Mouse (Mus musculus) WW6 (cell line): ENCODE results near the gene Npsr1.

Experiments
- DNase-seq: peaks from one replicate; pipeline ENCODE4 v3.0.0-alpha.2; 2013; ENCODE audit warnings: low read depth, low spot score

The Npsr1 gene

DNA sequence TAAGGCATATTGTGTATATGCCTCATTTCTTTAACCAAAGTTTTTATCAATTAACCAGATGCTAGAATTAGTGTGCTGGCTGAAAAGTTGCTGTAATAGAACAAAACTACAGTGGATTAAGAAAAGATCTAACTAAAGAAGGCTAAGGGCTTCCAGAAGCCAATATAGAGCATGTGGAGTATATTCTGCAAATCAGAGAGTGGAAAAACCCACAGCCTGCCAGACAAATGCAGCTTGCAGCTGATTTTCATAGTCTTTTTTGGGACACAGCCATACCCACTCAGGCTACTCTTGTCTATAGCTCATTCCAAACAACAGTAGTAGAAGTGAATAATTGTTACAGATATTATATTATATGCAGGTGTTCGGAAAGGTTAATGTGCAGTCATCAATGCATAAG lies 138.7 kb downstream of the Npsr1 start:
- no peak for DNase-seq

DNA sequence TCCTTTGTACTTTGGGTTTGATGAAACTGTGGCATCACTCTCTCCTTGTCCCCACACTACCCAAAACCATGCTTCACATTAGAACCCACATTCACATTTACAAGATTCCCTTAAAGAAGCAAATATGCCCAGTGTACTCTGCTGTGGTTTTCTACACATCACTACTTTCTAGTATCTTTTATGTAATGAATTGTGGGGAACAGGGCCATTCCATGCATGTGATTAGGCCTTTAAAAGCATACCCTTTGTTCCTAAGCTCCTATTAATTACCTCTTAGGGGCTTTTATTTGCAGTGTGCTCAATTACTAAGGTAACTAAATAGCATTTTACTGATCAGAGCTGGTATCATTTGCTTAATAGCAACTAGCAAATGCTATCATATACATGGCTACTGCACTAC lies 149.8 kb downstream of the Npsr1 start:
- DNase-seq: no peak

DNA sequence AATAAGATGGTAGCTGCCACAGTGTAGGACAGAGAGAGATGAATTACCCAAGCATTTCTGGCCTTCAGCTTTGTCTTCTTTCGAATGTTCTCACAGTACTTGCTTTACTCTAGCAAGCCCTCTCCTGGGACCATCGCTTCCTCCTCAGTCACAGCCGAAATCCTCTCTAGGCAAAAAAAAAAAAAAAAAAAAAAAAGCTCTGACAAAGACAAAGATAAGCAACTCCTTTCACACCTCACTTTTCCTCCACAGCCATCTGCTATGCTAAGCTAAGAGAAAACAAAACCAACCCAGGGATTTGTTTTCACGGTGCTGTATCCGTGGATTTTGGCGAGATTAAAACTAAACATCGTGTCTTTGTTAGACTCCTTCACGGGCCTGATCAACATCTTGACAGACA lies 156.4 kb downstream of the Npsr1 start:
- DNase-seq: no peak

DNA sequence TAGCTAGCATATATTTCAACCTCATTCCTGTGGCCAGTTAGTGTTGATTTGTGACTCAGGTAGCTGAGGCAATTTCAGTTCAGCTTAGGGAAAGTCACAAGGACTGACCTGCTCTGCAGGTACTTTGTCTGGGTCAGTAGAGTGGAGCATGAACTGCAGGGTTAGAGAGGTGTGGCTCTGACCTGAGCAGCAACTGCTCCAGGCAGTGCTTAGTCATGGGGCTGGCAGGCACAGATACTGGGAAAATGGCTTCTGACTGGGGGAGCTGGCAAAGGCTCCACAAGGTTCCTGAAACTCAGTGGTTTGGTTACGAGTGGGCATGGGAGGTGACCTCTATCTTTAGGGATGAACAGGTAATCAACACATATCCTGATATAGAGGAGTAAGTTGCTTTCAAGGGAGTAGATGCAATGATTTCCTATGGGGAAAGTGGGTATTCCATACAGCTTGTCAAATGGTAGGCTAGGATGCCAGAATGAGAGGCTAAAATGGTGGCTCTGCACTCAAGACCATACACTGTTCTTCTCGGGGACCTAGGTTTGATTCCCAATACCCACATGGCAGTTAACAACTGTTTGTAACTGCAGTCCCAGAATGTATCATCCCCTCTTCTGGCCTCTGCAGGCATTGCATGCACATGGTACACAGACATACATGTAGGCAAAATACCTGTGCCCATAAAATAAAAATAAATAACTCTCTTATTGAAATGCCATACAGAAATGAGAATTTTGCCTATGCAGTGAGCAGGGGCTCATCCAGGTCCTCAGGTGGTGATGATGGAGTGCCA lies 182.9 kb downstream of the Npsr1 start:
- DNase-seq: no peak

DNA sequence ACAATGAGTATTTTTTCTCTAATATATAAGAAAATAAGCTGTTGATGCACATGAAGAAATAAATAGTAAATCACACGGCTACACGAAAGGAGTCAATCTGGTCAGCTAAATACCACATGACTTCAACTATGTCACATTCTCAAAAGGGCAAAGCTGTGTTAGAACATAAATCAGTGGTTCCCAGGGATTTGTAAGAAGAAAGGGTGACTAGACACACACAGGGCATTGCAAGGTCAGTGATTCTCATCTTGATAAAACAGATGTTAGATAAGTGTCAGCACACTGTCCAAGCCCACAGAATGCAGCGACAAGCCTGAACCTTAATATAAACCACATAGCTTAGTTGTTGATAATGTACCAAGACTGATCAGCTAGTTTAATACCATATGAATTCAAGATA lies 184.8 kb downstream of the Npsr1 start:
- DNase-seq: no peak

DNA sequence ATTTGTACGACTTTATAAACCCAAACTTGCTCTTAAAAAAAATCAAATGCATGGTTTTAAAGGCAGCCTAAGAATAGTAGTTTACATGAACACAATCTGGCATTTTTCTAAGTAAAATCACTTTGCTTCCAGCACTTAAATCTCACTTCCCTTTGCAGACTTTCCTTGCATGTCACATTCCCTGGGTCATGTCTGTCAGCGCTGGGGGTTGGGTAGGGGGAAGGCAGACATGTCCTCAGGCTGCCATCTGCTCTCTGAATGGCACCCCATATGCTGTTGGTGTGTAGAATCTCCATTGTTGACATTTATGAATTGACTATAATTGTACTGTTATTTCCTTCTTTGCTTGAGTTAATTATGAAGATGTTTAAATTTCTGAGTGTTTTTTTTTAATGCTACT lies 185.3 kb downstream of the Npsr1 start:
- DNase-seq: no peak

DNA sequence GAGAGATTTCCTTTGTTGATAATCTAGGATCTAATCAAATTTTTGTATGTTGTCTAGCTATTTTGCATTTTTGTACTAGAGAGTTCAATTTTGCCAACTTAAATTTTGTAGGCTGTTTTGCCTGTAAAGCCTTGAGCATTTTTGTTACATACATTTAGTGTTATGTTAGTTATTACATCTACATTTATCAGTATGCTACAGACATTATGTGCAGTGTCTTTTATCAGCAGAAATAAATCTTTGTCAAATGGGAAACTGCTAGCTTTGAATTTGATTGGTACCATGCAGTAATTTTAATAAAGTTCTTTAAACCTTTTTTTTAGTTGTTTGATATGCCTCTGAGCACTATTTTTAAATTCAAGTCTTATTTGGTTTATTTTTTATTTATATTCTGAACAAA lies 185.7 kb downstream of the Npsr1 start:
- no peak for DNase-seq

DNA sequence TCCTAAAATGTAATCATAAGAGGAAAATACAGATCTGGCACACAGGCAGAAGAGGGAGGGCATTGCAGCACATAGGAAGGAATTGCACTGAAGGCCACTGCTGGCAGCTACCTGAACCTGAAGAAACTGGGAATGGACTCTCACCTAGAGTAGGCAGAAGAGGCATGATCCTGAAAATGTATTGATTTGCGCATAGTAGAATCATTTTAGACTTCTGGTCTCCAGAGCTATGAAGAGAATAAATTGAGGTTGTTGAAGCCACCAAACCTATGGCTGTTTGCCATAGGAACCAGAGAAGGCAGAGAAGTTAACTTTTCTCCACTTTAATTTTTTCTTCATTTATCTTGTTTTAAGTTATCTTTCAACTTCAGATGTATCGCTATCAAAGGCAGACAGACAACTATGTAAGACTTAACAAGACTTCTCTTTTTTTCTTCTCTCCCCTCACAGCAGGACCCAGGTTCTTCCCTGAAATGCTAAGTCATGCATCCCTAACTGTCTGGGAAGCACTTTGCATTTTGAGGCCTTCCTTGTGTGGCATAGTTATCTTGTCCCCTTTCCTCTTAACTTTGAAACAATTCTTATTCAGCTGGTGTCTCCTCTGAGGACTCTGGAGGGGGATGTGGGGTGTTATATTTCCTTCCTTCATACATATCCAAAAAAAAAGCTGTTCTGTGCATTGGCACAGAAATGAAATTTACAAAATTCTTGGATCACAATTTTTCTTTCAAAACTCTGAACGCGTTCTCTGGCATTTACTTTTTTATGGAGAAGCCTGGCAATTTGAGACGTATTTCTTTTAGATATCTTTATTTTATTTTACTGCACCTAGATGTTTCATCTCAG lies 186.7 kb downstream of the Npsr1 start:
- no peak for DNase-seq

DNA sequence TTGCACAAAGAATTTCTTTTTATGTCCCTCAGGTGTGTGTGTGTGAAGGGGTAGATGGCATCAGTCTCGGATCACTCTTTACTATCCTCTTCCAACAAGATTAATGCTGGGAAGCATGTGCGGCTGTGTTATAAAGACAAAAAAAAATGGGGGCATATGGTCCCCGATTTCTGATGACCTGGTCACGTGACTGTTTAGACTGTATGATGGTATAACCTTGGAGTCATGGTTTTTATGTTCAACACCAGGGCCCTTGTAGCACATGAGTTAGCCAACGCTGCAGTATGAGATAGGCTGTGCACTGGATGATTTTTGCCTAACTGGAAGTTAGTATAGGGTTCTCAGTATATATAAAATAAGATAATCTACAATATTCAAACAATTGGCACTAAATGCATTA lies 187.6 kb downstream of the Npsr1 start:
- no peak for DNase-seq

DNA sequence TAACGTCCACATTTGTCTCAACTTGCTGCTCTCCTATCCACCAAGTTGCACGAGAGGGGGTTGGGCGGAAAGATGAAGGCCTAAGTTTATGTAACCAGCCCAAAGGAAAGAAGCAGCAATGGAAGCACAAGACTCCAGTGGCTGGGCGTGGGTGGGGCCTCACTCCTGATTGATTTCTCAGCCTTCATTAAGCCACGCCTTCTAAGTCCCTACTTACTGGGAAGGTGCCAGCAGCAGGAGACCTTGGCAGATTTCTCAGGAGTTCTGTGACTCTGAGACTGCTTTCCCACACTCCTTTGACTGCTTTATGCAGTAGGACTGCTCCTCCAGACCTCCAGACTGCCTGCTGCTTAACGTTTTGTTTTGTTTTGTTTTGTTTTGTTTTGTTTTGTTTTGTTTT lies 193.6 kb downstream of the Npsr1 start:
- DNase-seq: peak; percentile 20

DNA sequence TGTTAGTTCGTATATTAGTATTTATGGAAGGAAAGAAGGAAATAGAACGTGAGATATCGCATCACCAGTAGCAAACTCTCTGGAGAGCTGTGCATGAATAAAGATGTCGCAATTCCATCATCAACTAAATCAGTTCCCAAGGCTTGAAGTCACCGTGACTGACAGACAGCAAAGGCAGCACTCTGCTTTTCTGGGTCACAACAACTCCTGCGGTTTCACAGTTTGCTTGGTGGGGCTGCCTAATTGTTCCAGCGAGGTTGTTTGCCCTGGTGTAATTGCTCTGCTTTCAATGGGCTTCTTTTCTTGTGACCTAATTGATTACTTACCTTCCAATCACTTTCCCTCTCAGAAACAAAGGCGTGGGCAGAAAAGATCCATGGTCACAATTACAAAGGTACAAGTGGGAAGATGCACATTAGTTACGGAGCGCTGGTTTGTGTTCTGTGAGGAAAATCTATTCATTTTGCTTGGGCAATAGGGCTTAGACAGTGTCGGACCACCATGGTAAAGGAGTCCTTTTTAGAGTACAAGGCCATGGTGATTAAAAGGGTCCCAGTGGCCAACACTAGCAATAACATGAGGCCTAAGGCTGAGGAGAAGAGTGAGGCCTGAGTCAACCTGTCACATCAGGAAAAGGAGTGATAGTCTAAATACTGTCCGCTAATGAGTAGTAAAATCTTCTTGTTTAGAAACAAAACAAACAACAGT lies 195.6 kb downstream of the Npsr1 start:
- no peak for DNase-seq

DNA sequence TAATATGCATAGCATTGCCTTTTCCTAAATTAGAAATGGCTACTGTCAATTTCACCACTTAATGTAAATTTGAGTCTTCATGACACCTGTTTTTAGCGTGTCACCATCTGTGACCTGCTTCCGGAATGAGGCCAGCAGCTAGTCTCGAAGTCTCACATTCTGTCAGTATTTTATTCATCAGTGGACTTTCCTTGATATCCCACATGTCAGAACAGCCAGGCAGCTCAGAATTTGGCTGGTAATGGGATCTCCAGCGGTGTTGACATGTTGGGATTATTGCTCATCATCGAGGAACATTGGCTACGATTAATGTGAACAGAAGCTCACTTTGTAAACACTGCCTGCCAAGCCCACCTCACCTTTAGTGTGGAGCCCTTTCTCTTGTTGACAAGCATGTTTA lies 205.1 kb downstream of the Npsr1 start:
- no peak for DNase-seq

DNA sequence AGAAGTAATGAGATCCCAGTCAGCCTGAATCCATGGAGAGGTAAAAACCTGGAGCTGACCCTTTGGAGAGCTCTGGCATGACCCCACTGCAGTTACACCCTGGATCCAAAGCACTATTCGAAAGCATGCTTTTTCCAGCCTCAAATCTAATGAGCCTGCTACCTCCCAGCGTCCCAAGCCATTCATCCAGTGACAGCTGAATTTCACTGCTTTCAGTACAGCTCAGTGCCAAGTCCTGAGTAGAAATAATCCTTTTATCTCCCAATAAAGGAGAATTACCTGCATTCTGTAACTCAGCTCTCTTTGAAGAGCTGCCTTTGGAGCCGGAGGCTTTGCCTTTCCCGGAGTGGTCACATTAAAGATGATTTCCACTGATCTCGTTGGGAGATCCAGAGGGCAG lies 209.2 kb downstream of the Npsr1 start:
- DNase-seq: no peak

DNA sequence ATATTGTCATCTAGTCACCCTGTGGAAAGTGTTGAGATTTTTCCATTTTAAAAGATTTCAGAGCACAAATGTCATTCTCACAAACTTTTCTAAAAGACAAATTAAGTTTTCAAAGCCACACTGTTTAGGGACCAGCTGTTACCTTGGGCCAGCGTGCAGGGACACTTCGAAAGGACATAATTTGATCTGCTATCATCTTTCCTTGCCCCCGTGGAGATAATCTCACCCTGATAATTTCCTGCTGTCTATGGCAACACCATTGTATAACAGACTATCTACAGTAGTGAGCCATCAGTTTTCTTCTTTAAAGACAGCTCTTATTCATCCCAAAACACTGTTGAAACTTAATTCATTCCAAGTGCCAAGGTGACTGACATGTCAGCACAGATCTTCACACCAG lies 209.6 kb downstream of the Npsr1 start:
- DNase-seq: no peak

DNA sequence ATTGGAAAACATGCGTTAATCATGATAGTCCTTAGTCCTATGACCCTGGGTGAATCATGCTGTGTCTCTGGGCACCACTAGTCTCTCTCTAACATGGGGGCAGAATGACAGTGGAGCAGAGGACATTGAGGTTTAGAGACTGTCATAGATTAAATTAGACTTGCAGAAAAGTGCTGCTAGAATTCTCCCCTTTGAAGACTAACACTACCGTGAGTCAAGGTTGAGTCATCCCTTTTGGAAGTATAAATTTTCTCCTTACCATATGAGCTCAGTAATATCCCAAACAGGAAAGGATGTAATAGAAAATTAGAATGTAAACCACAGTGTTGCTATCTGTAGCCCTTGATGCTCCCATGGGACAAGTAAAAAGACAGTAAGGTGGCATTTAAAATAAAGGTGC lies 218.0 kb downstream of the Npsr1 start:
- no peak for DNase-seq

DNA sequence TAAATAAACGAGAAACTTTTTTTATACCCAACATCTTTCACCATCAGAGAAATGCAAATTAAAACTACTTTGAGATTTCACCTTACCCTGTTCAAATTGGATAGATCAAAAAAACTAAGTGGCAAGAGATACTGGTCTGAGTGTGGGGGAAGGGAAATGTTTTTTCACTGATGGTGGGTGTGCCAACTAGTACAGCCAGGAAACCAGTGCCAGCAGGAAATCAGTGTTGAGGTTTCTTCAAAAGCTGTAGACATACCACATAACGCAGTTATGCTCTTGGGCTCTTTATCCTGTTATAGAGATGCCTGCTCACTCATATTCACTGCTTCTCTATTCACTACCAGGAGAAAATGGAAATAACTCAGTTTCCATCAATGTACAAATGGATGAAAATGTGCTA lies 233.9 kb downstream of the Npsr1 start:
- no peak for DNase-seq

DNA sequence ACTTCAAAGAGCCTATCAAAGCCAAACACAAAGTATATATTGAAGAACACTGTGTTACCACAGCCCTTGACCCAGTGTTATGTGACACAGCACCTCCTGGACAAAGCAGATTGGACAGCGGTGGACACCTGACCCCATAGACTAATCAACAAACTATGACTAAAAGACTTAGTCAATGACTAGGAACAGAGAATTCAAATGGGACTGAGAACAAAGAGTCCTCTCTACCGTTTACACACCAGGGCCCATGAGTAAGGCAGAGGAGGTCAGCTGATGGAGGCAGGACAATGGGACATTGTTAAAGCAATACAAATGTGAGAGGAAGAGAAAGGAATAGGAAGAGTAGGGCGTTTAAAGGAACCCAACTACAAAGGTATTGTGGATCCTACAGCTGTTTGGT lies 243.5 kb downstream of the Npsr1 start:
- no peak for DNase-seq

DNA sequence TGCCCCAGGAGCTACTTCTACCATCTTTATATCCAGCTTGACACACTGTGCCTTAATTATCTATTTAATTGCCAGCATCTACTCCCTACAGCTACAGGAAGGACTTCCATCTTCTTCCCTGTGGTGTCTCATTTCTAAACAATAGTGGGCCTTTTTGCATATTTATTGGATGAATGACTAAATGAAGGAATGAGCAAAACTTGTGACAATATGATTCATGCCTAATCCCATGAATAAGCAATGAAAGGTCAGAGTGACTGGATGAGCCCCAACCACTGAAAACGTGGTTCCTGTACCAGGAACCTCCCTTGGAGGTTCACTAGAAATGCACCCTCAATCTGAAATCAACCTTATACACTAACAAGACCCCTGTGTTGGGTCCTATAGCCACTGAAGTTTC lies 249.2 kb downstream of the Npsr1 start:
- no peak for DNase-seq

DNA sequence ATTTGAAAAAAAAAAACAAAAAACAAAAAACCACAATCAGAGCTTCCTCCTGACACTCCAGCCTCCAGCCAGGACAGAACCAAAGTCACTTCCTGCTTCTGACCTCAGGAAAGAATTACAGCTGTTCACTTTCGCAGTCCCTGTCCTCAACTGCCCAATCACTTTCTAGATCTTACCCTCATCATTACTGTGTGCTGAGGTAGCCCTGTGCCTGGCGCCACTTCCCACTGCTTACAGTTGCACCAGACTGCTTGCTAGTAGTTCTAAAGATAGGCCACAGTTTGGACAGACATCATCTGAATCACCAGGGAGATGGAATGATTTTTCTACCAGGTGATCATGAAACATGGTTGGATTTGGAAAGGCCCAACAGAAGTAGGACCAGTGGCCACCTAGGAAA lies 251.7 kb downstream of the Npsr1 start:
- no peak for DNase-seq

DNA sequence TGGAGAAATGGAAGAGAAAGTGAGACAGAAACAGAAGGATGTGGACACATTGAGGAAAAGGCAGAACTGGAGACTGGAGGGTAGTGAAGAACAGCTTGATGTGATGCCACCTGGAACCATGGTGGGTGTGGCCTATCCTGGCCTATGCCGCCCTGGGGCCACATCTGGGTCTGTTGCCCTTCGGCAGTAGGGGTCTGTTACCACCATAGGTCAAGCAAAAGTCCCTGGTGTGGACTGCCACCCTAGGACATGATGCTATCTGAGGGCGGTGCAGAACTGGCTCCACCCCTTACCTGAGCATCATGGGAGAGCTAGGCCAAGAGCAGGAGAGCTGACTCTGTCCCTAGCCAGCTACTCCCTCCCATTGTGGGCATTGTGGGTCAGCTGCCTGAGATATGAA lies 253.6 kb downstream of the Npsr1 start:
- DNase-seq: no peak
